Mouse (Mus musculus) hindbrain, embryonic 13.5 days (tissue): ENCODE results near the gene Mcm9. TPM values are rescaled to one million over a fixed set of nuclear protein-coding genes. Genes with fewer than 3 reads are reported as not detected.

Source experiments
- ATAC-seq: fragments of 200-750 bp; cut with Nextera tagmentation; 2 replicates; pipeline ENCODE4 v1.8.0; 2017; ENCODE audit warnings: moderate TSS enrichment; ENCODE audit not compliant: low FRiP score
- H3K27ac ChIP-seq: fragments of 300-500 bp; sonication (generic); 2 replicates; pipeline ENCODE4 v1.5.1; 2015; ENCODE audit warnings: inconsistent platforms, mild to moderate bottlenecking, moderate library complexity
- H3K27me3 ChIP-seq: fragments of 300-500 bp; sonication (generic); 2 replicates; pipeline ENCODE4 v1.6.1; 2015; ENCODE audit warnings: mild to moderate bottlenecking, inconsistent platforms
- H3K36me3 ChIP-seq: fragments of 300-500 bp; sonication (generic); 2 replicates; pipeline ENCODE4 v1.6.1; 2015; ENCODE audit warnings: mild to moderate bottlenecking, inconsistent platforms
- H3K4me1 ChIP-seq: fragments of 300-500 bp; sonication (generic); replicated peaks from 2 replicates; pipeline ENCODE4 v1.6.1; 2015; ENCODE audit warnings: inconsistent platforms
- H3K4me2 ChIP-seq: fragments of 300-500 bp; sonication (generic); 2 replicates; pipeline ENCODE4 v1.6.1; 2015; ENCODE audit warnings: inconsistent platforms, mild to moderate bottlenecking, moderate library complexity
- H3K4me3 ChIP-seq: fragments of 300-500 bp; sonication (generic); 2 replicates; pipeline ENCODE4 v1.5.1; 2015; ENCODE audit warnings: mild to moderate bottlenecking, inconsistent platforms
- H3K9ac ChIP-seq: fragments of 300-500 bp; sonication (generic); 2 replicates; pipeline ENCODE4 v1.6.1; 2015; ENCODE audit warnings: mild to moderate bottlenecking, inconsistent platforms
- H3K9me3 ChIP-seq: fragments of 300-500 bp; sonication (generic); 2 replicates; pipeline ENCODE4 v1.6.1; 2016; ENCODE audit warnings: inconsistent platforms
- WGBS: fragments of 180-500 bp; shearing (Covaris S2); methylation state at CpG from one replicate; pipeline ENCODE4 v1.1.7; 2015; 5-methylcytosine and 5-hydroxymethylcytosine counted together
- polyA plus RNA-seq: library from polyadenylated mRNA; unstranded; fragments of >200 nt; fragmentation: Nextera tagmentation; extraction: Ambion mirVana; gene quantifications from 2 replicates; pipeline ENCODE4 v1.2.1, GENCODE M21; 2015

Mcm9 gene
- polyA plus RNA-seq, 1 experiment from 2014 or later: 7.3 TPM

- no peak overlapping the region for H3K27ac ChIP-seq
- ATAC-seq: no peak
- H3K4me2 ChIP-seq: no peak overlapping the region
- no peaks in the 10 kb centered on the region for H3K9me3 ChIP-seq
- no peaks in the 10 kb centered on the region for H3K27me3 ChIP-seq
- peaks cover 58% of the 10 kb centered on the region for H3K36me3 ChIP-seq
- H3K9ac ChIP-seq: no peak overlapping the region
- H3K4me3 ChIP-seq: no peak overlapping the region
- no peaks in the 10 kb centered on the region for H3K4me1 ChIP-seq
- 90% methylated on average over 2 of the region's 2 CpGs for WGBS
These were observed 22.0 kb downstream of the Mcm9 start for GRCm38 (mm10) chr10:53608274-53608673.

DNA sequence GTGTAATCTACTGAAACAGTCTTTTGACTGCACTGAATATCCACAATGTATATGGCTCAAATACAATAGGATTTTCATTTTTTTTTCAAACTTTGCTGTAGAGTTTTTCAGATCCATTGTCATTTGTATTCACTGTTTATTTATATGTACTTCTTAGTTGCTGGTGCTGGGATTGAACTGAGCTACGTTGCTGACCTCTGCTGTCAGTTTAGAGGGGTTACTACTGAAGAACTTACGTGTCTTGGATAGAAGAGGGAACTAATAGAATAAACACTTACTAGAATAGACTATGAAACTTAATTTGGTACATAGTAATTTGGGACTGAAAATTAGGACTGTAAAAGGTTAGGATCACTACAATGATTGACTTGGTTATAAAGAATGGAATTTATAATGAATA is 24.9 kb downstream of the Mcm9 start:
- peaks cover 48% of the 10 kb centered on the region for H3K36me3 ChIP-seq
- no peak for ATAC-seq
- no peak overlapping the region for H3K4me3 ChIP-seq
- H3K4me1 ChIP-seq: peaks cover 10% of the 10 kb centered on the region; the same call in 1 of the 2 replicates
- WGBS: 71% methylated on average over 2 of the region's 2 CpGs
- no peak overlapping the region for H3K27ac ChIP-seq
- no peak overlapping the region for H3K4me2 ChIP-seq
- no peaks in the 10 kb centered on the region for H3K27me3 ChIP-seq
- H3K9ac ChIP-seq: no peak overlapping the region
- no peaks in the 10 kb centered on the region for H3K9me3 ChIP-seq

DNA sequence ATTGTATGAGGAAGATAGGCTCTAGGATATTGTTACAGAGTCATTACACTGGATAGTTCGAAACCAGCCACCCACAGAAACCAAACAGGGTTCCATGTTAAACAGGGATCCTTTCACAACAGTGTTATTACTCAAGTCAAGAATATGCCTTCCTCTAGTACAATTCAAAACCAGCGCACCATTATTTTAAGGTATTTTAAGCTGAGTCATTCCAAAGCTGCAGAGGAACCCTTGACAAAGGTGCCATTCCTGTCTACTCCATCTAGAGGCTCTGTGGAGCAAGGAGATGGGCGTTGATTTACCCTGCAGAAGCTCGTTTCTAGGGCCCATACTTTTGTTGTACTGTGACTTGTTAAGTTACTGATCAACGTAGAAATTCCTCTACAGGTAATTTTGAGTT is 31.4 kb downstream of the Mcm9 start:
- Histone ChIP-seq H3K9me3 (no peaks in the 10 kb centered on the region), H3K36me3 (peaks cover 8% of the 10 kb centered on the region), H3K27ac (no peak overlapping the region), H3K27me3 (no peaks in the 10 kb centered on the region), H3K9ac (peak overlapping the region; percentile 46; the same call in 1 of the 2 replicates), H3K4me2 (peak overlapping the region; percentile 43), H3K4me3 (peak overlapping the region; percentile 8), H3K4me1 (peaks cover 38% of the 10 kb centered on the region)
- no peak for ATAC-seq
- 53% methylated on average over 5 of the region's 5 CpGs for WGBS

GRCm38 (mm10) chr10:53597121-53597881 is 32.9 kb downstream of the Mcm9 start:
- Histone ChIP-seq H3K4me3 (peak overlapping the region; percentile 94), H3K4me2 (peak overlapping the region; percentile 69), H3K9me3 (no peaks in the 10 kb centered on the region), H3K9ac (peak overlapping the region; percentile 93), H3K4me1 (peaks cover 38% of the 10 kb centered on the region), H3K36me3 (no peaks in the 10 kb centered on the region), H3K27ac (peak overlapping the region; percentile 96), H3K27me3 (no peaks in the 10 kb centered on the region)
- peak; percentile 47 for ATAC-seq
- under 1% methylated on average over 97 of the region's 99 CpGs for WGBS

DNA sequence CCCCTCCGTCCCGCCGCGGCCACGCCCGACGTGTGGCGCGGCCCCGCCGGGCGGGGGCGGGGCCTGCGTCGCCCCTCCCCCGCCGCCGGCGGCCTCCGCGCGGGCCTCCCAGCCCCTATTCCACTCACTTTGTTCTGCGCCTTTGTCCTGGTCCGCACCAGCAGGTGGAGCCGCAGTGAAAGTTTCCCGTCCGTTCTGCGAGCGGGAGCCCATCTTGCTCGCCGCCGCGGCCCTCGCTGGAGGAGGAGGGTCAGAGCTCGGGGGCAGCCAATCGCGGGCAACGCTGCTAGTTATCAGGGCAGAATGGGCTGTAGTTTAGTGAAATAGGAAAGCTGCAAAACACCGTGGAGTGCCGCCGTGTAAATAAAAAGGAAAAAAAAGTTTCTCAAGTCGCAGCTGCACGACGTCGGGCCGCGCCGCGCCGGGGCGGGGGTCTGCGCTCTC is 33.5 kb downstream of the Mcm9 start, which contains the start of gene Asf1a:
TSS of gene Asf1a (plus strand) at position 81 of the 444 bp plus-strand sequence.
- peaks cover 38% of the 10 kb centered on the region for H3K4me1 ChIP-seq
- H3K4me2 ChIP-seq: peak within 1 kb of the TSS; percentile 69
- H3K9me3 ChIP-seq: no peaks in the 10 kb centered on the region
- peak within 1 kb of the TSS; percentile 94 for H3K4me3 ChIP-seq
- peak within 1 kb of the TSS; percentile 96 for H3K27ac ChIP-seq
- under 1% methylated on average over 52 of the region's 52 CpGs for WGBS
- peak; percentile 99 for ATAC-seq
- H3K36me3 ChIP-seq: no peaks in the 10 kb centered on the region
- H3K9ac ChIP-seq: peak within 1 kb of the TSS; percentile 93
- H3K27me3 ChIP-seq: no peaks in the 10 kb centered on the region

DNA sequence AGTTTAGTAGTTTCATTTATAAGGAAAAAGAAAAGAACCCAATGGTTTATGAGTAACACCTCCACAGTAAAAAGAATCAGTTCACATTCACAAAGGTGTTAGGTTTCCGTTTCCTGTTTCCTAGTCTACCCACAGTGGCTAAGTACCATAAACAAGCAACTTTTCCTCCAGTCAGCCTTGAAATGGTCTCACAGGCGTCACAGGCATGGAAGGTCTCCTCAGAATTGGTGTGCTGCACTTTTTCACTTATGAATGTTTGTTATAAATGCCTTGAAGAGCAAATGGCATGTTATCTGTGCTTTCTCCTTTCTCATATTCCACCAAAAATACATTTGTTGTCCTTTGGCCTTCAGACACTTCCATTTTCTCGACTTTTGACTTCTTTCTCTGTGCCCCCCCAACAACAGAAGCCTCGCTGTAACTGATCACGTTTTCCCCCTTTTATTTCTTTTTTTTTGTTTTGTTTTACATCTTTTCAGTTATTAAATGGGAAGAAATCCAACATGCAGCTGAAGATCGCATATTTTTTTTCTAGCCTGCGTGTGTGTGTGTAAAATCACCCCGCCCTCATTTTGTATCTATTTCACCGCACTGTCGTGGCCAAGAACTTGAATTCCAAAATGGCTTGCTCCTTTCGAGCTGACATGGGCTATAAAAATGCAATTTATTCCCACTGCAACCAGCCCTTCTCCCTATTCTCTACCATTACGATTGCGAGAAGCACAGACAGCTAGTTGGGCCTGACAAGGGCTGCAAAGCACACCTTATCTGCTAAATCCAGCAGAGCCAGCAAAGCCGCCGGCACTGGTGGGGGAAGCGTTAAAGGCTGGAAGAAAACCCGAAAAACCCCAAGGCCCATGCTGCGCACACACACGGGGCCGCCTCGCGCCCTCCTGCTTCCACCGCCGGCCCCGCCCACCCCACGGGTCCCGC is 34.2 kb downstream of the Mcm9 start:
- peak; percentile 93 for ATAC-seq
- Histone ChIP-seq H3K4me2 (peak overlapping the region; percentile 69), H3K9me3 (no peaks in the 10 kb centered on the region), H3K4me3 (peak overlapping the region; percentile 94), H3K4me1 (peaks cover 34% of the 10 kb centered on the region), H3K36me3 (no peaks in the 10 kb centered on the region), H3K9ac (peak overlapping the region; percentile 81), H3K27me3 (no peaks in the 10 kb centered on the region), H3K27ac (peak overlapping the region; percentile 96)
- WGBS: 9% methylated on average over 27 of the region's 27 CpGs

GRCm38 (mm10) chr10:53585777-53586176 is 44.5 kb downstream of the Mcm9 start:
- Histone ChIP-seq H3K27me3 (no peaks in the 10 kb centered on the region), H3K27ac (no peak overlapping the region), H3K9ac (no peak overlapping the region), H3K4me3 (no peak overlapping the region), H3K4me1 (peaks cover 4% of the 10 kb centered on the region), H3K36me3 (no peaks in the 10 kb centered on the region), H3K4me2 (no peak overlapping the region), H3K9me3 (no peaks in the 10 kb centered on the region)
- WGBS: 50% methylated on average over 3 of the region's 3 CpGs
- ATAC-seq: no peak

GRCm38 (mm10) chr10:53581087-53581486 is 49.2 kb downstream of the Mcm9 start:
- Histone ChIP-seq H3K36me3 (no peaks in the 10 kb centered on the region), H3K27ac (no peak overlapping the region), H3K9ac (peak overlapping the region; percentile 63; the same call in 1 of the 2 replicates), H3K4me2 (peak overlapping the region; percentile 58), H3K4me3 (peak overlapping the region; percentile 36), H3K27me3 (no peaks in the 10 kb centered on the region), H3K9me3 (no peaks in the 10 kb centered on the region), H3K4me1 (peaks cover 14% of the 10 kb centered on the region)
- WGBS: 27% methylated on average over 11 of the region's 12 CpGs
- peak; percentile 67 for ATAC-seq

- no peaks in the 10 kb centered on the region for H3K27me3 ChIP-seq
- no peak overlapping the region for H3K27ac ChIP-seq
- peak overlapping the region; percentile 36 for H3K4me3 ChIP-seq
- H3K4me2 ChIP-seq: peak overlapping the region; percentile 58
- 18% methylated on average over 14 of the region's 14 CpGs for WGBS
- no peaks in the 10 kb centered on the region for H3K36me3 ChIP-seq
- ATAC-seq: peak; percentile 92
- H3K4me1 ChIP-seq: peaks cover 14% of the 10 kb centered on the region
- peak overlapping the region; percentile 63 for H3K9ac ChIP-seq
- no peaks in the 10 kb centered on the region for H3K9me3 ChIP-seq
These were observed 49.6 kb downstream of the Mcm9 start for GRCm38 (mm10) chr10:53580621-53581081.

- Histone ChIP-seq H3K36me3 (no peaks in the 10 kb centered on the region), H3K27ac (no peak overlapping the region), H3K9ac (0 out of 2 replicates have a peak overlapping the region, but pooled peaks have one; percentile 63), H3K4me2 (peak overlapping the region; percentile 58), H3K4me3 (no peak overlapping the region), H3K4me1 (peaks cover 14% of the 10 kb centered on the region), H3K27me3 (no peaks in the 10 kb centered on the region), H3K9me3 (no peaks in the 10 kb centered on the region)
- 35% methylated on average over 6 of the region's 7 CpGs for WGBS
- ATAC-seq: peak; percentile 71
These were observed 50.1 kb downstream of the Mcm9 start for GRCm38 (mm10) chr10:53580137-53580536.

GRCm38 (mm10) chr10:53568531-53568930 is 61.7 kb downstream of the Mcm9 start:
- no peak overlapping the region for H3K9ac ChIP-seq
- no peaks in the 10 kb centered on the region for H3K4me1 ChIP-seq
- no peak overlapping the region for H3K4me3 ChIP-seq
- no peak for ATAC-seq
- H3K27ac ChIP-seq: no peak overlapping the region
- no peak overlapping the region for H3K4me2 ChIP-seq
- H3K36me3 ChIP-seq: no peaks in the 10 kb centered on the region
- no peaks in the 10 kb centered on the region for H3K9me3 ChIP-seq
- no peaks in the 10 kb centered on the region for H3K27me3 ChIP-seq

DNA sequence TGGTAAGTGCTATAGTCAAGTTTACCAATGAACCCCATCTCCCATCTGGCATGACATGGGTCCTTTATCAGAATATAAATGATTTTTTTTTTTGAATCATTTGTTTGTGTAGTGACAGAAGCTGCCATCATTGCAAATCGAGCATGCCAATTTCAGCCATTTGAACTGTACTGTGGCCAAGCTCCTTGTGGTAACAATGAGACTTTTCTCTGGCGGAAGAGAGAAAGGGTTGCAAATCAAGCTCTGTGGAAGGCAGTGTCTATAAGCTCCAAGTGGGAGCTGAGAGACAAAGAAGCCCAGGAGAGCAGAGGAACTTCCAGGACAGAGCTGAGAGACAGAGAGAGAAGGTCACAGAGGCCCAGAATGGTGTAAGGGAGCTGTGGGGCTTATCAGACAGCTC is 64.7 kb downstream of the Mcm9 start:
- Histone ChIP-seq H3K4me2 (no peak overlapping the region), H3K4me1 (no peaks in the 10 kb centered on the region), H3K9me3 (no peaks in the 10 kb centered on the region), H3K27me3 (no peaks in the 10 kb centered on the region), H3K4me3 (no peak overlapping the region), H3K9ac (no peak overlapping the region), H3K27ac (no peak overlapping the region), H3K36me3 (no peaks in the 10 kb centered on the region; the same call in 1 of the 2 replicates)
- ATAC-seq: no peak
- WGBS: 78% methylated on average over 2 of the region's 2 CpGs
